Mouse (Mus musculus) left cerebral cortex, postnatal 36 days (tissue): ENCODE data around the gene Olfr735. TPM values are rescaled to one million over a fixed set of nuclear protein-coding genes. Genes with fewer than 3 reads are reported as not detected.

Experiments
- DNase-seq, 2 experiments: peaks; one replicate each; pipeline ENCODE4 v3.0.0; 2021 to 2022; ENCODE audit warnings: low spot score in 2 of 2, mixed read lengths in 1 of 2
- intact Hi-C: fragments of 180-260 bp; cut with DNase I; formaldehyde crosslinking; loops from one replicate; pipeline ENCODE4 v1.15.1; 2025
- total RNA-seq, 2 experiments: library from RNA; stranded (reverse); gene quantifications; 2 replicates each; pipeline ENCODE4 v1.2.3; 2021

The Olfr735 gene
- total RNA-seq = not detected

DNA sequence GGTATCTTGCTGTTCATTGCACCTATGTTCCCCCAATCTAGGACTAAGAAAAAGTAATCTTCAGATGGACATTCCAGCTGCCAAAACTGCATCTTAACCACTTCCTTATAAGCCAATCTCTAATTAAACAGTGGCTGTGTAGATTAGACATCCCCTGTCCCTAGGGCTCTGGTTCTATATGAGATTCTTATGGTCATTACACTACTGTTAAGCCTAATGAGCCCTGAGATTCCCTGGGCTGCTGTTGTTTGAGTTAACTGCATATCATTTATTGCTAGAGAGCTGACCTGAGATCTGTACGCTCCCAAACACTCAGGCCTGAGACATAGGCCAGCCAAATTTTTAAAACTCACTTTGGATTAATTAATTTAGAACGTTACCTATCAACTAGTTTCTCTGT, at the start of gene Olfr735:
Olfr735 (minus strand) TSS at position 77 of the 400 bp plus-strand sequence.
- intact Hi-C loops = no loop called here
- no peak for DNase-seq

DNA sequence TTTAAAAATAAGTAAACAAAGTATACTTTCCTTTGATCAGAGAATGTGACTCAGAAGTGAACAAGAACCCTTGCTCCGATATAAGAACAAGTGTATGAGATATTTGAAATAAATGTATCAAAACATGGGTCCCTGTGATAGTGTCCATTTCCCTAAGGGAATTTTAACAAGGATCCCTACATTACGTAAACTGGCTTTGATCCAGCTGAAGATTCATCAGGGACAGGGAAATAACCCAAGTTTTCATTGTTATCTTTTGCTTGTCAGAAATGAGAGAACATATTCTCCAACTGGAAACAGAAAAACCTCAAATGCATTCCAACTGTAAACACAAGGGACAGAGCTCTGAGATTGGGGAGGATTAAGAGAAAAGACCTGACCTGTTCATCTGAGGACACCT, 32.2 kb upstream of the Olfr735 start, which contains the start of gene Olfr736:
Olfr736 (plus strand) TSS at position 301 of the 400 bp plus-strand sequence.
- intact Hi-C loops = no loop called here

GRCm38 (mm10) chr14:50363561-50363960, 14.9 kb upstream of the Olfr735 start:
- intact Hi-C loops = no loop called here
- DNase-seq = no peak

More for the DNA sequence above, 32.2 kb upstream of the Olfr735 start, which contains the start of gene Olfr736:
- DNase-seq = no peak

GRCm38 (mm10) chr14:50360480-50360879, 11.8 kb upstream of the Olfr735 start:
- intact Hi-C loops = no loop called here
- DNase-seq = no peak

DNA sequence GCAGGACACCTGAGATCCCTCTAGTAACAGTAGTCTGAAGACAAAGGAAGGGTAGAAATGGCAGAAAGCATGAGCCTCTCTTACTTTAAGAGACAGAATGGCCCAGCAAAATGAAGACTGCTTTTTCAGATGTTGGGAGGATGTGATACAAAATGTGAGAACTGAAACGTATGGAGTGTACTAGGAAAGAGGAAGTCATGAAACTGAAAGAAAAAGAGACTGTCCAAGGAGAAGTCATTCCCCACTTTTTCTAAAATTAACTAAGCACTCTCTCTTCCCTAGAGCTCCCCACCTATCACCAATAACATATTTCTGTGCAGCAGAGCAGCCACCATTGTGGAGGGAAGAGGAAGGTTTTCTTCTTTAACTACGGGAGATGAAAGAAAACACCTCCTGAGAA, 8.9 kb upstream of the Olfr735 start, which contains the start of gene Tlr11:
Tlr11 (plus strand) TSS at position 322 of the 400 bp plus-strand sequence.
- no peak for DNase-seq
- intact Hi-C loops = no loop called here

DNA sequence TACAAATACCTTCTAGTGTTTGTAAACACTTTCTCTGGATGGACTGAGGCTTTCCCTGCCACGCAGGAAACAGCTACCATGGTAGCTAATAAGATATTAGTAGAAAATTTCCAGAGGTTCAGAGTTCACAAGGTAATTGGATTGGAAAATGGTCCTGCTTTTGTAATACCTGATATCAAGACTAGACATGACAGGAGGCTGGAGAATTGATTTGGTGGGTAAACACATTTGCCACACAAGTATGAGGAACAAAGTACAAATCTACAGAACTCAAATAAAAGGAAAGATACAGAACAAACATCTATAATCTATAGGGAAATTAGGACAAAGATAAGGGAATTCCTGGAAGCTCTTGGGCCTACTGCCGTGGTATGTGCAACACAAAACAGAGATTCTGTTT, 8.1 kb upstream of the Olfr735 start:
- intact Hi-C loops = no loop called here
- no peak for DNase-seq

DNA sequence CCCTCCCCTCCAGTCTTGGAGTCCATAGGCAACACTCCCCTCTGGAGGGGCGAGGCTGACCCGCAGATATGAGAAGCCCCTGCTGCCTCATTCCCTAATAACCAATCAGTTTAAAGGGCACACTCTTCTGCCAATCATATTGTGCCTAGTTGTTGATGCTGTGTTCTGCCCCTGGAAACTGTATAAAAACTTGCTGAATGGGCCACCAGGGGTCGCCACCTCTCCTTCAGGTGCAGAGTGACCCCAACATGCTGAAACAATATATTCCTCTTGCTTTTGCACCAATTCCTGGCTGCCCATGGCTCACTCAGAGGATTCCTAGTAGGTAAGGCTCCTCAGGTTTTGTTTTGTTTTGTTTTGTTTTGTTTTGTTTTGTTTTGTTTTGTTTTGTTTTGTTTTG, 3.8 kb upstream of the Olfr735 start:
- intact Hi-C loops = no loop called here
- DNase-seq = no peak

DNA sequence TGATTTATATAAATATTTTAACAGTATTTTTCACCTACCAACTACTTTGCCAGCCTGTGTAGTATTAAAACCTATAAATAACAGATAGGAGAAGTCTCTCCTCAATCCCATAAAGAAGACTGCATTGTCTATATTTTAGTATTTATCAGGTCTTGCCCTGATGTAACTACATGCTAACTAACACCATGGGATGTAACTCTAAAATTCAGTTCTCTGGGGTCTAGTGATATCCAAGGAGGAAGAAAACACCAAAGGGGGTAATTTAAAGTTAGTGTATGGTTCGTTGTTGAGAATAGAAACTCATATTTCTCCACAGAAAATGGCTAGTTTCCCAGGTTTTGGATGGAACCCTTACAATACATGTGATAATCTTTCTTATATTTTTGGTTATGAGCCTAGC, 22.0 kb downstream of the Olfr735 start, which contains the start of gene Olfr734:
Olfr734 (minus strand) TSS at position 101 of the 400 bp plus-strand sequence.
- no peak for DNase-seq
- intact Hi-C loops = no loop called here

GRCm38 (mm10) chr14:50301422-50301821, 47.2 kb downstream of the Olfr735 start, which contains the start of gene Olfr733:
Olfr733 (minus strand) TSS chr14:50301522.
- intact Hi-C loops = no loop called here
- DNase-seq = no peak

Other genes with a start within 250 kb of the Olfr735 start
- not detected for gene Olfr727, start 225.7 kb downstream of the Olfr735 start, total RNA-seq
- not detected for gene Olfr728, start 206.2 kb downstream of the Olfr735 start, total RNA-seq
- not detected for gene Olfr729, start 196.0 kb downstream of the Olfr735 start, total RNA-seq
- gene Olfr730, start 160.7 kb downstream of the Olfr735 start, total RNA-seq = not detected
- gene Olfr731, start 107.0 kb downstream of the Olfr735 start, total RNA-seq = not detected
- gene Olfr732, start 64.7 kb downstream of the Olfr735 start, total RNA-seq = not detected
- not detected for gene Olfr733, start 47.4 kb downstream of the Olfr735 start, total RNA-seq
- not detected for gene Olfr734, start 22.1 kb downstream of the Olfr735 start, total RNA-seq
- gene Tlr11, start 9.0 kb upstream of the Olfr735 start, total RNA-seq = not detected
- not detected for gene Olfr736, start 32.3 kb upstream of the Olfr735 start, total RNA-seq
- gene Olfr738, start 58.7 kb upstream of the Olfr735 start, total RNA-seq = not detected
- gene Olfr739, start 69.8 kb upstream of the Olfr735 start, total RNA-seq = not detected
- gene Olfr740, start 96.7 kb upstream of the Olfr735 start, total RNA-seq = not detected
- not detected for gene Olfr741, start 123.9 kb upstream of the Olfr735 start, total RNA-seq
- gene Olfr742, start 154.7 kb upstream of the Olfr735 start, total RNA-seq = not detected
- not detected for gene Olfr743, start 173.0 kb upstream of the Olfr735 start, total RNA-seq